Mouse (Mus musculus) lung, postnatal 0 days (tissue): ENCODE measurements around the gene Med27. TPM values are rescaled to one million over a fixed set of nuclear protein-coding genes. Genes with fewer than 3 reads are reported as not detected.
A peak's percentile ranks its signal among the peaks of the same experiment; 100 is the strongest.

Source experiments
- ATAC-seq: fragments of 200-750 bp; cut with Nextera tagmentation; 2 replicates; pipeline ENCODE4 v1.8.0; 2017; ENCODE audit warnings: moderate library complexity
- DNase-seq: peaks from one replicate; pipeline ENCODE4 v3.0.0-alpha.2; 2016; ENCODE audit warnings: low spot score
- H3K27ac ChIP-seq: fragments of 300-500 bp; sonication (generic); 2 replicates; pipeline ENCODE4 v1.5.1; 2014; ENCODE audit warnings: antibody characterized with exemption, mild to moderate bottlenecking, low read length, mixed read lengths
- H3K27me3 ChIP-seq: fragments of 300-500 bp; sonication (generic); replicated peaks from 2 replicates; pipeline ENCODE4 v1.6.1; 2014; ENCODE audit warnings: low read length, mixed read lengths; ENCODE audit not compliant: insufficient read depth
- H3K36me3 ChIP-seq: fragments of 300-500 bp; sonication (generic); 2 replicates; pipeline ENCODE4 v1.6.1; 2014; ENCODE audit warnings: low read length, mixed read lengths; ENCODE audit not compliant: insufficient read depth
- H3K4me1 ChIP-seq: fragments of 300-500 bp; sonication (generic); 2 replicates; pipeline ENCODE4 v1.6.1; 2014; ENCODE audit warnings: antibody characterized with exemption, low read depth, low read length, mixed read lengths; ENCODE audit not compliant: insufficient read depth
- H3K4me2 ChIP-seq: fragments of 300-500 bp; sonication (generic); replicated peaks from 2 replicates; pipeline ENCODE4 v1.6.1; 2014; ENCODE audit warnings: low read depth, mild to moderate bottlenecking, low read length, moderate library complexity, mixed read lengths
- H3K4me3 ChIP-seq: fragments of 300-500 bp; sonication (generic); 2 replicates; pipeline ENCODE4 v1.5.1; 2014; ENCODE audit warnings: low read depth, low read length
- H3K9ac ChIP-seq: fragments of 300-500 bp; sonication (generic); replicated peaks from 2 replicates; pipeline ENCODE4 v1.6.1; 2014; ENCODE audit warnings: low read depth, mild to moderate bottlenecking
- H3K9me3 ChIP-seq: fragments of 300-500 bp; sonication (generic); 2 replicates; pipeline ENCODE4 v1.6.1; 2016; ENCODE audit warnings: low read length, mixed read lengths
- CTCF ChIP-seq: IDR thresholded peaks from 2 replicates; pipeline ENCODE4 v1.5.1; 2016; ENCODE audit warnings: antibody characterized with exemption, mild to moderate bottlenecking
- EP300 ChIP-seq: IDR thresholded peaks from 2 replicates; pipeline ENCODE4 v1.6.1; 2016; ENCODE audit warnings: antibody characterized with exemption, mild to moderate bottlenecking, control low read depth
- WGBS: fragments of 180-500 bp; shearing (Covaris S2); extraction: QIAGEN DNeasy Blood & Tissue Kit; methylation state at CpG from one replicate; pipeline ENCODE4 v1.1.7; 2014; 5-methylcytosine and 5-hydroxymethylcytosine counted together
- polyA plus RNA-seq: library from polyadenylated mRNA; unstranded; fragments of >200 nt; fragmentation: Nextera tagmentation; extraction: Ambion mirVana; gene quantifications from 2 replicates; pipeline ENCODE4 v1.2.1, GENCODE M21; 2015

Gene Med27
- 33.2 and 37.1 TPM in 2 replicates for polyA plus RNA-seq

- ATAC-seq: peak; percentile 99
- DNase-seq: peak; percentile 98
- H3K36me3 ChIP-seq: peaks cover 9% of the 10 kb centered on the region; the same call in 1 of the 2 replicates
- peak within 1 kb of the TSS; percentile 78 for H3K9ac ChIP-seq
- H3K9me3 ChIP-seq: no peaks in the 10 kb centered on the region
- TF ChIP-seq CTCF (peak; percentile 17; the same call in 1 of the 2 replicates), EP300 (no peak)
- no peak within 1 kb of the TSS for H3K27ac ChIP-seq
- peak within 1 kb of the TSS; percentile 65 for H3K4me2 ChIP-seq
- H3K4me3 ChIP-seq: peak within 1 kb of the TSS; percentile 69
- H3K4me1 ChIP-seq: no peaks in the 10 kb centered on the region
- H3K27me3 ChIP-seq: no peaks in the 10 kb centered on the region
- under 1% methylated on average over 41 of the region's 41 CpGs for WGBS
Measured at GRCm38 (mm10) chr2:29346629-29347271, at the start of gene Med27. Med27 (plus strand) TSS chr2:29346819.

DNA sequence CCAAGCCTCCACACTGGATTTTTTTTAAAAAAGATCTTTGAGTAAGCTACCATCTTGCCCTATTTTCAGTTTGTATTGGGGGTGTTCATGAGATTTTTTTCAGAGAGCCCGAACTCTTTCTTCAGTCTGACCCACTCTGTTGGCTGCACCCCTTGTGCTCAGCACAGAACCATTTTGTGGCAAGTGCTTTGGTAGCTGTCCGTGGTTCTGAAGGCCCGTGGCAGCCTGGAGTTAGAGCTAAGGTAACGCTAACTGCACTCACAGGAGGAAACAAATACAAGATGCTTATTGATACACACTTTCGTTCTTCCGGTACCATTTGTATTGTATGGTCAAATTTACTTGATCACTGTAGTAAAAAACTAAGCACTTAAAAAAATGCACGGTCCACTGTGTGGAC, 36.7 kb upstream of the Med27 start:
- 41% methylated on average over 7 of the region's 7 CpGs for WGBS
- TF ChIP-seq EP300 (no peak), CTCF (no peak)
- no peak overlapping the region for H3K9ac ChIP-seq

GRCm38 (mm10) chr2:29312058-29312457, 34.6 kb upstream of the Med27 start:
- ATAC-seq (no peak), DNase-seq (no peak)
- no peak for TF ChIP-seq CTCF
- no peak for TF ChIP-seq EP300
- H3K9ac ChIP-seq: no peak overlapping the region
- no peaks in the 10 kb centered on the region for H3K9me3 ChIP-seq
- no peaks in the 10 kb centered on the region for H3K36me3 ChIP-seq
- no peak overlapping the region for H3K4me2 ChIP-seq
- H3K4me1 ChIP-seq: no peaks in the 10 kb centered on the region
- no peak overlapping the region for H3K4me3 ChIP-seq
- WGBS: 75% methylated on average over 5 of the region's 5 CpGs
- no peak overlapping the region for H3K27ac ChIP-seq
- H3K27me3 ChIP-seq: no peaks in the 10 kb centered on the region

More for the DNA sequence above, 36.7 kb upstream of the Med27 start:
- ATAC-seq (no peak), DNase-seq (peak; percentile 33)
- Histone ChIP-seq H3K36me3 (no peaks in the 10 kb centered on the region), H3K4me1 (no peaks in the 10 kb centered on the region), H3K4me2 (no peak overlapping the region), H3K27ac (no peak overlapping the region), H3K4me3 (no peak overlapping the region), H3K9me3 (no peaks in the 10 kb centered on the region), H3K27me3 (no peaks in the 10 kb centered on the region)

DNA sequence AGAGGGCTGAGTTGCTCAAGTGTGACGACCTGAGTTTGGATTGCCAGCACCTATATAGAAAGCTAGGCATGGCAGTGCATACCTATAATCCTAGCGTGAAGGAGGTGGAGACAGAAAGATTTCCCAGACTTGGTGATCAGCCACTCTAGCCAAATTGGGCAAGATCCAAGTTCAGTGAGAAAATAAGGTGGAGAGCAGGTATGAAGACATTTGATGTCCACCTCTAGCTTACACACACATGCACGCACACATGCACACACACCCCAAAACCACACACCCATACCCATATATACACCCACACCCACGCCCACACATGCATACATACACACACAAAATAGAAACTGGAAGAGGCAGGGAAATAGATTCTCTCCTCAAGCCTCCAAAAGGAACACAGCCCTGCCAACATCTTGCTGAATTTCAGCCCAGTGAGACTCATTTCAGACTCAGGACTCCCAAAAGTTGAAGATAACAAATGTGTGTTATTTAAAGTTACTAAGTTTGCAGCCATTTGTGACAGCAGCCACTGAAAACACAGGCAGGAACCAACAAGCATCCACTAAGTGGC, 28.6 kb upstream of the Med27 start:
- H3K27ac ChIP-seq: no peak overlapping the region
- ATAC-seq (no peak), DNase-seq (no peak)
- no peak for TF ChIP-seq EP300
- no peak for TF ChIP-seq CTCF
- H3K9me3 ChIP-seq: no peaks in the 10 kb centered on the region
- no peaks in the 10 kb centered on the region for H3K27me3 ChIP-seq
- no peak overlapping the region for H3K4me3 ChIP-seq
- no peaks in the 10 kb centered on the region for H3K36me3 ChIP-seq
- H3K4me1 ChIP-seq: no peaks in the 10 kb centered on the region
- H3K9ac ChIP-seq: no peak overlapping the region
- H3K4me2 ChIP-seq: no peak overlapping the region
- 61% methylated on average over 4 of the region's 4 CpGs for WGBS

DNA sequence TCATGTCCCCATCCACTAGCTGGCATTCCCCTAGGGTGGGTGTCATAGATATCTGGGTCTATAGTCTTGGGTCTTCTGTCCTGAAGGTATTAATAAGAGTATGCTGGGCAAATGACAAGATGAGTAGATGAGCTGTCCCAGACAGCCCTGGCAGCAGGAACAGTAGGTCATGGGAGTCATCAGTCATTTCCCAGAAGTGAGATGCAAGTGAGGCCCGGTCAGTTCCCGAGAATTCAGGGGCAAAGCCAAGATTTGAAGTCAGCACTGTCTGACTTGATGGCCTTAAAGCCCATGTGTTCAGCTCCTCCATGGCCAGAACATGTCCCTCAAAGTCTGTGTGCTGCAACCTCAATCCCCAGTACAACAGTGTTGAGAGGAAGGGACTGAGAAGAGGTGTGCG, 28.0 kb upstream of the Med27 start:
- Histone ChIP-seq H3K36me3 (no peaks in the 10 kb centered on the region), H3K4me2 (no peak overlapping the region), H3K9ac (no peak overlapping the region), H3K4me1 (no peaks in the 10 kb centered on the region), H3K4me3 (no peak overlapping the region), H3K27me3 (no peaks in the 10 kb centered on the region), H3K27ac (no peak overlapping the region), H3K9me3 (no peaks in the 10 kb centered on the region)
- TF ChIP-seq CTCF: no peak
- WGBS: 81% methylated on average over 3 of the region's 3 CpGs
- DNase-seq (no peak), ATAC-seq (no peak)

GRCm38 (mm10) chr2:29320229-29320751, 26.3 kb upstream of the Med27 start:
- Histone ChIP-seq H3K36me3 (no peaks in the 10 kb centered on the region), H3K9ac (no peak overlapping the region), H3K4me3 (no peak overlapping the region), H3K27me3 (no peaks in the 10 kb centered on the region), H3K9me3 (no peaks in the 10 kb centered on the region), H3K4me1 (no peaks in the 10 kb centered on the region), H3K4me2 (no peak overlapping the region), H3K27ac (no peak overlapping the region)
- ATAC-seq: no peak
- no peak for DNase-seq
- no peak for TF ChIP-seq EP300
- TF ChIP-seq CTCF: no peak
- 66% methylated on average over 11 of the region's 11 CpGs for WGBS
